8 mouse cellular contexts compared by ENCODE assay signal in genomic region chr7:99381214-99382087, GRCm38 (mm10). TPM values are rescaled to one million over a fixed set of nuclear protein-coding genes. Genes with fewer than 3 reads are reported as not detected.
DNase-seq lines count a peak whose midpoint lies in the region; ATAC-seq lines count a peak whose summit lies in the region.

Gene Gdpd5, plus strand, starts transcription at chr7:99381414.

- H3K9me3 ChIP-seq in lung, embryonic 16.5 days (ENCODE audit: control insufficient read depth, low read length), result no peaks in the 10 kb centered on the region

- H3K36me3 ChIP-seq in lung, embryonic 16.5 days (ENCODE audit: control insufficient read depth, insufficient read depth, low read length), result no peaks in the 10 kb centered on the region

- peaks cover 31% of the 10 kb centered on the region for H3K4me1 ChIP-seq in lung, embryonic 16.5 days (replicated peaks; ENCODE audit: control insufficient read depth, insufficient read depth, low read length)

- no peaks in the 10 kb centered on the region for H3K27me3 ChIP-seq in lung, embryonic 16.5 days (ENCODE audit: control insufficient read depth, insufficient read depth, low read depth, low read length)

- peak within 1 kb of the TSS; percentile 89 for H3K27ac ChIP-seq in lung, embryonic 16.5 days (ENCODE audit: low read length)

- DNase-seq in MEL-GATA-1-ER (ENCODE audit: extremely low read depth, low read depth), result peak; percentile 50
- peak; percentile 99 for DNase-seq in cerebellum, adult 8-10 months
- peak; percentile 98 for DNase-seq in forelimb bud, embryonic 11.5 days (ENCODE audit: low read depth, low spot score)
- peak; percentile 92 for DNase-seq in layer of hippocampus, adult 9-10 months (ENCODE audit: low spot score)
- DNase-seq in ovary, postnatal 10 days (ENCODE audit: low spot score), result peak; percentile 99
- peak; percentile 92 to 99 for DNase-seq in thymus, postnatal 10 days (ENCODE audit: low spot score in 2 of 2)

- under 1% methylated on average over 67 of the region's 73 CpGs for WGBS in lung, embryonic 16.5 days

- H3K4me2 ChIP-seq in lung, embryonic 16.5 days (ENCODE audit: low read depth, low read length), result peak within 1 kb of the TSS; percentile 94

- H3K4me3 ChIP-seq in lung, embryonic 16.5 days (ENCODE audit: low read length), result peak within 1 kb of the TSS; percentile 71

- peak within 1 kb of the TSS; percentile 83 for H3K9ac ChIP-seq in lung, embryonic 16.5 days (ENCODE audit: low read length)

- peak; percentile 87 to 90 for ATAC-seq in hematopoietic stem cell, adult 5-6 weeks (replicated peaks in 1 of 2; ENCODE audit: insufficient read depth in 1 of 2, low FRiP score in 2 of 2, low TSS enrichment in 1 of 2, low read depth in 1 of 2, poor library complexity in 2 of 2, severe bottlenecking in 2 of 2)
- ATAC-seq in lung, embryonic 16.5 days (ENCODE audit: low read depth), result peak; percentile 95

RNA-seq across cellular contexts. Expression of gene Gdpd5, which starts in this region (rescaled TPM):
- 0.15 and 0.25 TPM in 2 replicates for total RNA-seq in hematopoietic stem cell, adult 5-6 weeks (2017)
- polyA plus RNA-seq in lung, embryonic 16.5 days (2015; fragmentation: Nextera tagmentation; extraction: Ambion mirVana), result 22.4 and 24.1 TPM in 2 replicates

Comparison
In these comparisons a context has a peak if more than half of its experiments do, and no peak if none do; other contexts are left out.
1. Peak in every context shown above with its lines: DNase-seq, ATAC-seq, H3K4me3 ChIP-seq and H3K27ac ChIP-seq.
2. Peak in ATAC-seq in hematopoietic stem cell, adult 5-6 weeks; RNA of the gene not detected or under 1 TPM.